Mouse (Mus musculus): ENCODE results near the gene Psmd7.
A peak's percentile ranks its signal among the peaks of the same experiment; 100 is the strongest.
"Not testable (repeated sequence)": the region's sequence is repeated elsewhere in the genome, so short reads cannot be mapped to it uniquely, and the experiment has no call there.

The Psmd7 gene

GRCm38 (mm10) chr8:107587995-107588780 lies at the start of gene Psmd7:
TSS of gene Psmd7 (minus strand) at chr8:107588464.
- DNase-seq: peak; percentile 94

- DNase-seq: no peak
Measured at GRCm38 (mm10) chr8:107633734-107634133, 45.5 kb upstream of the Psmd7 start.

- no peak for DNase-seq
Measured at GRCm38 (mm10) chr8:107629701-107630100, 41.4 kb upstream of the Psmd7 start.

- no peak for DNase-seq
Measured at GRCm38 (mm10) chr8:107628501-107629149, 40.4 kb upstream of the Psmd7 start.

- DNase-seq: no peak
Measured at GRCm38 (mm10) chr8:107627881-107628280, 39.6 kb upstream of the Psmd7 start.

GRCm38 (mm10) chr8:107624301-107624700 lies 36.0 kb upstream of the Psmd7 start:
- not testable (repeated sequence) for DNase-seq

DNA sequence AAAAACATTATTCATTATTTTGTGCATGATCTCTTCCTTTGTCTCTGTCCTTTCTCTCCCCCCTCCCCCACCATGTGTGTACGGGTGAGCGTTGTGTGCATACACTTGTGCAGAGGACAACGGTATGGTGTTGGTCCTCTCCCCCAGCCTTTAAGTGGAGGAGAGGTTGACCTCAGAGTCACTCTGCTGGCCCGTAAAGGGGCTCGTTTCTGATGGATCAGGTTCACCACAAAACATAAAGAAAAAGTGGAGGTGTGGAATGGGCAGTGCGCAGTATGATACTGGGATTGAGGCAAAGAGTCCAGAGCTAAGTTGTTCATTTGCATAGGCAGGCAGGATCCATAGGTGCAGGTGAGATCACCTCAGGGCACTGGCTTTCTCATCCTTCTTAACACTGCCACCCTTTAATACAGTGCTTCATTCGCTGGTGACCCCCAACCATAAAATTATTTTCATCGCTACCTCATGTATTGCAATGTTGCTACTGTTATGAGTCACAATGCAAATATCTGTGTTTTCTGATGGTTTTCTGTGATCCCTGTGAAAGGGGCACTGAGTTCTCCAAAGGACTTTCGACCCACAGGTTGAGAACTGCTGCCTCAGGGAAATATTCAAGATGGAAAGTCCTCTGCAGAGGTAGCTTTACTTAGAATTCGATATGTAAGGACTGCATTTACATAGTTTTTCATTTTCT lies 33.8 kb upstream of the Psmd7 start:
- DNase-seq: no peak

- no peak for DNase-seq
Measured at GRCm38 (mm10) chr8:107621136-107621535, 32.9 kb upstream of the Psmd7 start.

DNA sequence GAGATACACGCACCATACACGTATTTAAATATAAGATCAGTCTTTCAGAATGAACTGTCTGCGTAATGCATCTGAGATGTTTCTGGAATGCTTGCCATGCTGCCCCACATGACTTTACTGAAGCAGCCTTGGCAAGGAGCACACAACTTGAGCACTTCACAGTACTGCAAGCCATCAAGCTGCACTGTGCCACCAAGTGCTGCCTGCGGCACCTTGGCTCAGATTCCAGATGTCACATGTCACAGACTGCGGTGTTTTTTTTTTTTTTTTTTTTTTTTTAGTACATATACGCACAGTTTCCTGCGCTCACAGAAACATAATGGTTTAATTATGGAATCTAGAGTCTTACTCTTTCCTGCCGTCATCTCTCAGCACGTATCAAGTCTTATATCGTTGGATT lies 30.2 kb upstream of the Psmd7 start:
- no peak for DNase-seq

DNA sequence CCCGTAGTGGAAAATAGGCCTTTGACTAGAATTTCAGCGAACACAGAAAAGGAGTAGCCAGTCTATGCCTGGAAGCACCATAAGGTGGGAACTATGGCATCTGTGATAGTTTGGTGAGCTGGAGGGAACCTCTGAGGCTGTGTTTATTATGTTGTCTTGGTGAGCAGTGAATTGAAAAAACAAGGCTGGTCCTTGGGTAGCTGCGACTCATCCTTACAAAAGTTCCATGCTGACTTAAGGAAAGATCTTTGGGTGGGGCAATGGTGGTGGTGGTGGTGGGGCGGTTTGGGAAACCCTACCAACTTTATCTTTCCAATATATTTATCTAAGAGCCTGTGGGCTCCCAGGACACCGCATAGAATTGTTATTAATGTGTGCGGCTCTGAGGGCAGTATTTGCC lies 25.1 kb upstream of the Psmd7 start:
- DNase-seq: no peak

- DNase-seq: no peak
Measured at GRCm38 (mm10) chr8:107610845-107611244, 22.6 kb upstream of the Psmd7 start.

- no peak for DNase-seq
Measured at GRCm38 (mm10) chr8:107608751-107609150, 20.5 kb upstream of the Psmd7 start.

- DNase-seq: peak; percentile 46
Measured at GRCm38 (mm10) chr8:107603026-107603425, 14.8 kb upstream of the Psmd7 start.

DNA sequence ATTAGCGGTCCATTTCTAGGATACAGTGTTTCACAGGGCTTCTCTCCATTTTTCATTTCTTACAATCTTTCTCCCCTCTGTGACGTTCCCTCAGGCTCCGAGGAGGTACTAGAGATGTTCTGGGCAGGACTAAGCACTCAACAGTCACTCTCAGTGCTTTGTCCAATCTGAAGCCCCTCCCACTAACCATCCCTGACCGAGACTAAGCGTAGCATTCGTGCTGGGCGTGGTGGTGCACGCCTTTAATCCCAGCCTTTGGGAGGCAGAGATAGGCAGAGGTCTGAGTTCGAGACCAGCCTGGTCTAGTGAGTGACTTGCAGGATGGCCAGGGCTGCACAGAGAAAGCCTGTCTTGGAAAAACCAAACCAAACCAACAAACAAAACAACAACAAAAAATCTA lies 11.4 kb upstream of the Psmd7 start:
- DNase-seq: no peak

DNA sequence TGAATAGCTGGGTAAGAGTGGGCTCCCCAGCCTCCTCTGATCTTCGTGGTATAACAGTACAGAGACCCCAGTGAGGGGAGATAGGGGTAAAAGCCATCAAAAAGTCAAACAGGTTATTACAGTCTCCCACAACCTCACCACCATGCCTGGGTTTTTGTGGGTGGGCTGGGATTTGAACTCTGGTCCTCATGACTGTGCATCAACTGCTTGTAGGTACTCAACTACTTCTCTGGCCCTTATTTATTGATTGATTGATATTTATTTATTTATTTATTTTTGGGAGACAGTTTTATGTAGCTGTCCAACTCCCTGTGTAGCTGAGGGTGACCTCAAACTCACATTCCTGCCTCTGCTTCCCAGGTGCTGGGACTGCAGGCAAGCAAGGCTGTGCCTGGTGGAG lies 9.5 kb upstream of the Psmd7 start:
- DNase-seq: no peak

DNA sequence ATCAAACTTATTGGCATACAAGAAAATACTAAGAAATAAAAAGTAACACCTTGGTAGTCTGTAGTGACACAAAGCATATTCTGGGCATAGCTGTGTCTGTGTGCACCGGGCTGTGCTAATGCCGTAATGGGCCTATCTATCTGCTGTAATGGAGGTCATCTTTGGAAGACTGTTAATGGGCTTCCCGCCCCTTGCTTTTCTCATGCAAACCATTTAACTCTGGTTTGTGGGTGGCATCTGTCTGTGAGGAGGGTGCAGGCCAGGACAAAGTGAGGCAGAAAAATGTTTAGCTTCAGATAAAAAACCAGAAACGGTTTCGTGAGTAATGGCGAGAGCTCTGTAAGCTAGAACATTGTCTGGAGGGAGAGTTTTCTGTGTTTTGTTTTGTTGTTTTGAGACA lies 6.6 kb upstream of the Psmd7 start:
- no peak for DNase-seq

DNA sequence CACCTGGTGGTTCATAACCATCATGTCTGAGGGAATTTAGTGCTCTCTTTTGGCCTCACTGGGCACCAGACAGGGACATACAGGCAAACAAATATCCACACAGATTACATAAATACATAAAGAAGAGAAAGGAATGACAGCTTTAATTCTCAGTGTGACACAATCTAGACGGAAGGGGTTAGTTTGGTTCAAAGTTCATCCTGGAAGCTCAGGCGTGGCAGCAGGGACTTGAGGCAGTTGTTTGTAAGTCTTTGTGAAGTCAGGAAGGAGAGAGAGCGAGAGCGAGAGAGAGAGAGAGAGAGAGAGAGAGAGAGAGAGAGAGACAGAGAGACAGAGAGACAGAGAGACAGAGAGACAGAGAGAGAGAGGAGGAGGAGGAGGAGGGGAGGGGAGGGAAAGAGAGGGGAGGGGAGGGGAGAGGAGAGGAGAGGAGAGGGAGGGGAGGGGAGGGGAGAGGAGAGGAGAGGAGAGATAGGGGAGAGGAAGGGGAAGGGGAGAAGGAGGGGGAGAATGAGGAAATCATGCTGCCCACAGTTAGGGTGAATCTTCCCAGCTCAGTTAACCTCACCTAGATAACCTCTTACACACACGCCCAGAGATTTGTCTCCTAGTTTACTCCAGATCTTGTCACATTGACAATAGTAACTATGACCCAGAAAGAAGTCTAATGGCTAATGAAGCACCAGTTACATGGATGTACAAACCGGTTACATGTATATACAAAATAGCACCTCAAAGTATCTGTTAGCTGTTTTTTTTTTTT lies 5.9 kb upstream of the Psmd7 start:
- DNase-seq: no peak

GRCm38 (mm10) chr8:107587429-107587994 lies 752 bp downstream of the Psmd7 start:
- DNase-seq: peak; percentile 46

DNA sequence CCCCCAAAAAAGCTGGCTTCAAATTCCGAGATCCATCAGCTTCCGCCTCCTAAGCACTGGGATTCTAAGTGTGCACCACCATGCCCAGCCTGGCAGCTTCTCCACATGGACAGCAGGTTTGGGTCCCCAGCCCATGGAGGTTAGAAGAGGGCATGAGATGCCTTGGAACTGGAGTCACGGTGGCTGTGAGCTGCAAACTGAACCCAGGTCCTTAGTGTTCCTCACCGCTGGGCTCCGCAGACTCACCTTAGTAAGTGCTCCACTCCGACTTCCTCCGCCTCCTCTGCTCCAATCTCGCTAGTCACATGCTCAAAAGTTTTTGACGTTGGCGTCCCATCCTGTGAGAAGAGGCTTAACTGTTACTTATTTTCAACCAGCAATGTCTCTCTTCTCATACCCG lies 6.1 kb downstream of the Psmd7 start:
- DNase-seq: no peak

- no peak for DNase-seq
Measured at GRCm38 (mm10) chr8:107581536-107581935, 6.7 kb downstream of the Psmd7 start.

GRCm38 (mm10) chr8:107580879-107581278 lies 7.4 kb downstream of the Psmd7 start:
- no peak for DNase-seq

- DNase-seq: no peak
Measured at GRCm38 (mm10) chr8:107578541-107578940, 9.7 kb downstream of the Psmd7 start.

- no peak for DNase-seq
Measured at GRCm38 (mm10) chr8:107578132-107578531, 10.1 kb downstream of the Psmd7 start.

All from cerebellum, adult 9-10 months (tissue).